Mouse (Mus musculus) kidney, embryonic 15.5 days (tissue): ENCODE measurements around the gene Emb. TPM values are rescaled to one million over a fixed set of nuclear protein-coding genes. Genes with fewer than 3 reads are reported as not detected.
"Not testable (repeated sequence)": the region's sequence is repeated elsewhere in the genome, so short reads cannot be mapped to it uniquely, and the experiment has no call there.

Source experiments
- ATAC-seq: fragments of 200-750 bp; cut with Nextera tagmentation; replicated peaks from 2 replicates; pipeline ENCODE4 v1.8.0; 2017; ENCODE audit warnings: moderate TSS enrichment; ENCODE audit not compliant: low FRiP score
- H3K27ac ChIP-seq: fragments of 300-500 bp; sonication (generic); 2 replicates; pipeline ENCODE4 v1.5.1; 2015; ENCODE audit warnings: mild to moderate bottlenecking, inconsistent platforms
- H3K27me3 ChIP-seq: fragments of 300-500 bp; sonication (generic); 2 replicates; pipeline ENCODE4 v1.6.1; 2015; ENCODE audit warnings: inconsistent platforms
- H3K36me3 ChIP-seq: fragments of 300-500 bp; sonication (generic); 2 replicates; pipeline ENCODE4 v1.6.1; 2015; ENCODE audit warnings: inconsistent platforms
- H3K4me1 ChIP-seq: fragments of 300-500 bp; sonication (generic); 2 replicates; pipeline ENCODE4 v1.6.1; 2015; ENCODE audit warnings: inconsistent platforms
- H3K4me2 ChIP-seq: fragments of 300-500 bp; sonication (generic); 2 replicates; pipeline ENCODE4 v1.6.1; 2015; ENCODE audit warnings: moderate library complexity, mild to moderate bottlenecking, inconsistent platforms
- H3K4me3 ChIP-seq: fragments of 300-500 bp; sonication (generic); replicated peaks from 2 replicates; pipeline ENCODE4 v1.5.1; 2015; ENCODE audit warnings: mild to moderate bottlenecking, inconsistent platforms
- H3K9ac ChIP-seq: fragments of 300-500 bp; sonication (generic); 2 replicates; pipeline ENCODE4 v1.6.1; 2015; ENCODE audit warnings: mild to moderate bottlenecking, inconsistent platforms
- H3K9me3 ChIP-seq: fragments of 300-500 bp; sonication (generic); replicated peaks from 2 replicates; pipeline ENCODE4 v1.6.1; 2016; ENCODE audit warnings: inconsistent platforms
- WGBS: fragments of 180-500 bp; shearing (Covaris S2); methylation state at CpG from one replicate; pipeline ENCODE4 v1.1.7; 2015; ENCODE audit warnings: mixed read lengths; 5-methylcytosine and 5-hydroxymethylcytosine counted together
- polyA plus RNA-seq: library from polyadenylated mRNA; unstranded; fragments of >200 nt; fragmentation: Nextera tagmentation; extraction: Ambion mirVana; gene quantifications from 2 replicates; pipeline ENCODE4 v1.2.1, GENCODE M21; 2015

Gene Emb
- 41.0 and 41.9 TPM in 2 replicates for polyA plus RNA-seq

GRCm38 (mm10) chr13:117208236-117208635 is at the start of gene Emb:
Gene Emb, plus strand, starts transcription at chr13:117208536.
- H3K9ac ChIP-seq: no peak within 1 kb of the TSS
- no peaks in the 10 kb centered on the region for H3K4me1 ChIP-seq
- WGBS: 69% methylated on average over 6 of the region's 6 CpGs
- no peak within 1 kb of the TSS for H3K27ac ChIP-seq
- ATAC-seq: no peak
- no peaks in the 10 kb centered on the region for H3K27me3 ChIP-seq
- H3K4me2 ChIP-seq: no peak within 1 kb of the TSS
- H3K4me3 ChIP-seq: no peak within 1 kb of the TSS
- no peaks in the 10 kb centered on the region for H3K9me3 ChIP-seq
- no peaks in the 10 kb centered on the region for H3K36me3 ChIP-seq

GRCm38 (mm10) chr13:117163906-117164305 is 44.4 kb upstream of the Emb start:
- H3K4me3 ChIP-seq: no peak overlapping the region
- H3K36me3 ChIP-seq: no peaks in the 10 kb centered on the region
- H3K27me3 ChIP-seq: no peaks in the 10 kb centered on the region
- no peak overlapping the region for H3K4me2 ChIP-seq
- 30% methylated on average over 5 of the region's 5 CpGs for WGBS
- ATAC-seq: 0 out of 2 replicates have a peak, but pooled peaks have one; percentile 52
- H3K4me1 ChIP-seq: no peaks in the 10 kb centered on the region
- no peak overlapping the region for H3K9ac ChIP-seq
- H3K9me3 ChIP-seq: no peaks in the 10 kb centered on the region
- H3K27ac ChIP-seq: no peak overlapping the region

- Histone ChIP-seq H3K4me2 (no peak overlapping the region), H3K9me3 (no peaks in the 10 kb centered on the region), H3K4me3 (no peak overlapping the region), H3K27me3 (no peaks in the 10 kb centered on the region), H3K36me3 (no peaks in the 10 kb centered on the region), H3K4me1 (no peaks in the 10 kb centered on the region), H3K27ac (no peak overlapping the region), H3K9ac (no peak overlapping the region)
- 90% methylated on average over 8 of the region's 8 CpGs for WGBS
- ATAC-seq: no peak
Measured at GRCm38 (mm10) chr13:117165071-117165470, 43.3 kb upstream of the Emb start.

GRCm38 (mm10) chr13:117180912-117181311 is 27.4 kb upstream of the Emb start:
- not testable (repeated sequence) for H3K4me3 ChIP-seq, ATAC-seq, H3K27ac ChIP-seq, H3K27me3 ChIP-seq, H3K9ac ChIP-seq, H3K4me1 ChIP-seq, H3K36me3 ChIP-seq, H3K9me3 ChIP-seq, H3K4me2 ChIP-seq
- 77% methylated on average over 3 of the region's 3 CpGs for WGBS

- ATAC-seq: no peak
- no peaks in the 10 kb centered on the region for H3K27me3 ChIP-seq
- no peaks in the 10 kb centered on the region for H3K9me3 ChIP-seq
- H3K4me2 ChIP-seq: no peak overlapping the region
- no peak overlapping the region for H3K27ac ChIP-seq
- H3K9ac ChIP-seq: no peak overlapping the region
- H3K36me3 ChIP-seq: no peaks in the 10 kb centered on the region
- no peak overlapping the region for H3K4me3 ChIP-seq
- no peaks in the 10 kb centered on the region for H3K4me1 ChIP-seq
- WGBS: 77% methylated on average over 6 of the region's 6 CpGs
Measured at GRCm38 (mm10) chr13:117183288-117183687, 25.0 kb upstream of the Emb start.

- no peaks in the 10 kb centered on the region for H3K36me3 ChIP-seq
- no peak overlapping the region for H3K4me3 ChIP-seq
- no peak overlapping the region for H3K27ac ChIP-seq
- H3K4me1 ChIP-seq: no peaks in the 10 kb centered on the region
- H3K9ac ChIP-seq: no peak overlapping the region
- no peak overlapping the region for H3K4me2 ChIP-seq
- no peaks in the 10 kb centered on the region for H3K9me3 ChIP-seq
- H3K27me3 ChIP-seq: no peaks in the 10 kb centered on the region
- WGBS: 88% methylated on average over 6 of the region's 6 CpGs
- no peak for ATAC-seq
Measured at GRCm38 (mm10) chr13:117185329-117185728, 23.0 kb upstream of the Emb start.

GRCm38 (mm10) chr13:117192161-117192560 is 16.2 kb upstream of the Emb start:
- Histone ChIP-seq H3K4me3 (no peak overlapping the region), H3K27ac (no peak overlapping the region), H3K27me3 (no peaks in the 10 kb centered on the region), H3K4me2 (no peak overlapping the region), H3K9ac (no peak overlapping the region), H3K9me3 (no peaks in the 10 kb centered on the region), H3K36me3 (no peaks in the 10 kb centered on the region), H3K4me1 (0 out of 2 replicates have a peak, but pooled peaks cover 2% of the 10 kb centered on the region)
- 82% methylated on average over 5 of the region's 5 CpGs for WGBS
- ATAC-seq: no peak

- WGBS: 56% methylated on average over 7 of the region's 7 CpGs
- no peak overlapping the region for H3K9ac ChIP-seq
- no peak overlapping the region for H3K27ac ChIP-seq
- ATAC-seq: peak; percentile 74
- 0 out of 2 replicates have a peak, but pooled peaks cover 2% of the 10 kb centered on the region for H3K4me1 ChIP-seq
- H3K36me3 ChIP-seq: no peaks in the 10 kb centered on the region
- no peak overlapping the region for H3K4me2 ChIP-seq
- H3K27me3 ChIP-seq: no peaks in the 10 kb centered on the region
- H3K4me3 ChIP-seq: no peak overlapping the region
- no peaks in the 10 kb centered on the region for H3K9me3 ChIP-seq
Measured at GRCm38 (mm10) chr13:117193422-117193983, 14.8 kb upstream of the Emb start.

GRCm38 (mm10) chr13:117195569-117196495 is 12.5 kb upstream of the Emb start:
- ATAC-seq: no peak
- Histone ChIP-seq H3K9me3 (no peaks in the 10 kb centered on the region), H3K36me3 (no peaks in the 10 kb centered on the region), H3K4me2 (no peak overlapping the region), H3K27ac (no peak overlapping the region), H3K9ac (no peak overlapping the region), H3K4me3 (no peak overlapping the region), H3K27me3 (no peaks in the 10 kb centered on the region), H3K4me1 (0 out of 2 replicates have a peak, but pooled peaks cover 2% of the 10 kb centered on the region)
- WGBS: 87% methylated on average over 13 of the region's 13 CpGs

GRCm38 (mm10) chr13:117197666-117198065 is 10.7 kb upstream of the Emb start:
- WGBS: 98% methylated on average over 2 of the region's 2 CpGs
- Histone ChIP-seq H3K9me3 (no peaks in the 10 kb centered on the region), H3K27me3 (no peaks in the 10 kb centered on the region), H3K9ac (no peak overlapping the region), H3K4me2 (no peak overlapping the region), H3K27ac (no peak overlapping the region), H3K36me3 (no peaks in the 10 kb centered on the region), H3K4me3 (no peak overlapping the region), H3K4me1 (0 out of 2 replicates have a peak, but pooled peaks cover 2% of the 10 kb centered on the region)
- no peak for ATAC-seq

GRCm38 (mm10) chr13:117198402-117199083 is 9.8 kb upstream of the Emb start:
- no peak overlapping the region for H3K9ac ChIP-seq
- WGBS: 84% methylated on average over 7 of the region's 7 CpGs
- H3K9me3 ChIP-seq: no peaks in the 10 kb centered on the region
- H3K27me3 ChIP-seq: no peaks in the 10 kb centered on the region
- no peaks in the 10 kb centered on the region for H3K4me1 ChIP-seq
- H3K4me2 ChIP-seq: no peak overlapping the region
- no peak for ATAC-seq
- no peaks in the 10 kb centered on the region for H3K36me3 ChIP-seq
- H3K27ac ChIP-seq: no peak overlapping the region
- no peak overlapping the region for H3K4me3 ChIP-seq
